Mouse (Mus musculus) MEL (cell line): ENCODE results near the gene Fancc.

Experiments used
- CTCF ChIP-seq, 3 experiments: IDR thresholded peaks in 2 of 3; conservative IDR thresholded peaks in 1 of 3; 2 replicates each; pipeline ENCODE4 v1.5.1; 2011 to 2012; ENCODE audit warnings: low read length in 3 of 3, low read depth in 2 of 3, mild to moderate bottlenecking in 2 of 3, improper control_type of control experiment in 1 of 3, inconsistent platforms in 1 of 3, mixed read lengths in 1 of 3, moderate library complexity in 1 of 3; ENCODE audit not compliant: control insufficient read depth in 1 of 3, insufficient read depth in 1 of 3, poor library complexity in 1 of 3, severe bottlenecking in 1 of 3
- ELF1 ChIP-seq: IDR thresholded peaks from 2 replicates; pipeline ENCODE4 v1.6.1; 2014; ENCODE audit warnings: low read depth, mild to moderate bottlenecking, inconsistent platforms, low read length, improper control_type of control experiment, moderate library complexity
- HCFC1 ChIP-seq: IDR thresholded peaks from 2 replicates; pipeline ENCODE4 v1.6.1; 2012; ENCODE audit warnings: low read depth, mild to moderate bottlenecking, inconsistent platforms, low read length, improper control_type of control experiment, moderate library complexity
- POLR2A ChIP-seq, 2 experiments: IDR thresholded peaks; 2 replicates each; pipeline ENCODE4 v1.6.1; 2011 to 2012; ENCODE audit warnings: low read length in 2 of 2, mild to moderate bottlenecking in 2 of 2, control low read depth in 1 of 2, improper control_type of control experiment in 1 of 2, low read depth in 1 of 2, moderate library complexity in 1 of 2; ENCODE audit not compliant: control insufficient read depth in 1 of 2, insufficient read depth in 1 of 2, poor library complexity in 1 of 2
- TCF12 ChIP-seq: IDR thresholded peaks from 2 replicates; pipeline ENCODE4 v1.6.1; 2014; ENCODE audit warnings: low read depth, mild to moderate bottlenecking, inconsistent platforms, low read length, improper control_type of control experiment, moderate library complexity
- USF1 ChIP-seq: IDR thresholded peaks from 2 replicates; pipeline ENCODE4 v1.6.1; 2014; ENCODE audit warnings: low read depth, mild to moderate bottlenecking, inconsistent platforms, low read length, improper control_type of control experiment, moderate library complexity
- ZNF384 ChIP-seq: IDR thresholded peaks from 2 replicates; pipeline ENCODE4 v1.6.1; 2012; ENCODE audit warnings: low read depth, mild to moderate bottlenecking, inconsistent platforms, low read length, improper control_type of control experiment

- TF ChIP-seq CTCF (IDR thresholded peaks at IDR 0.05 in 2 of 3, conservative IDR thresholded peaks at IDR 0.05 in 1 of 3; ENCODE audit: control insufficient read depth in 1 of 3, insufficient read depth in 1 of 3, low read depth in 2 of 3, low read length in 3 of 3, poor library complexity in 1 of 3, severe bottlenecking in 1 of 3) (peak; percentile 70 to 98 (median 96)), USF1 (no peak), ELF1 (no peak), POLR2A (IDR thresholded peaks at IDR 0.05; ENCODE audit: control insufficient read depth in 1 of 2, insufficient read depth in 1 of 2, low read depth in 1 of 2, low read length in 2 of 2, poor library complexity in 1 of 2) (no peak), TCF12 (no peak), HCFC1 (0 out of 2 replicates have a peak, but pooled peaks have one; percentile 14), ZNF384 (no peak)
Measured at GRCm38 (mm10) chr13:63332576-63333300, 164.3 kb downstream of the Fancc start.
